Mouse (Mus musculus): Measurements from ENCODE around the gene Ecm1. TPM values are rescaled to one million over a fixed set of nuclear protein-coding genes. Genes with fewer than 3 reads are reported as not detected.
A peak's percentile ranks its signal among the peaks of the same experiment; 100 is the strongest.

The Ecm1 gene
- polyA plus RNA-seq, 1 experiment from 2014 or later = 15.3 TPM

GRCm38 (mm10) chr3:95687168-95687523, 52.2 kb downstream of the Ecm1 start:
- no peaks in the 10 kb centered on the region for H3K9me3 ChIP-seq (ENCODE audit: control insufficient read depth, low read length)
- peak; percentile 32; the same call in 1 of the 2 replicates for ATAC-seq
- H3K36me3 ChIP-seq (ENCODE audit: control insufficient read depth, insufficient read depth, low read length) = no peaks in the 10 kb centered on the region
- H3K4me1 ChIP-seq (ENCODE audit: control insufficient read depth, insufficient read depth, low read length) = peaks cover 27% of the 10 kb centered on the region
- peak overlapping the region; percentile 96 for H3K4me2 ChIP-seq (ENCODE audit: low read depth, low read length)
- peak overlapping the region; percentile 75 for H3K9ac ChIP-seq (ENCODE audit: low read depth, low read length)
- no peaks in the 10 kb centered on the region for H3K27me3 ChIP-seq (replicated peaks; ENCODE audit: control insufficient read depth, insufficient read depth, low read length)
- peak overlapping the region; percentile 85 for H3K27ac ChIP-seq (ENCODE audit: low read length)
- 34% methylated on average over 4 of the region's 4 CpGs for WGBS
- peak overlapping the region; percentile 52 for H3K4me3 ChIP-seq (ENCODE audit: low read length)

- H3K4me2 ChIP-seq (ENCODE audit: low read depth, low read length) = peak overlapping the region; percentile 96
- WGBS = 50% methylated on average over 9 of the region's 10 CpGs
- H3K4me3 ChIP-seq (ENCODE audit: low read length) = peak overlapping the region; percentile 52; the same call in 1 of the 2 replicates
- ATAC-seq = 0 out of 2 replicates have a peak, but pooled peaks have one; percentile 14
- peak overlapping the region; percentile 75 for H3K9ac ChIP-seq (ENCODE audit: low read depth, low read length)
- peaks cover 30% of the 10 kb centered on the region for H3K4me1 ChIP-seq (ENCODE audit: control insufficient read depth, insufficient read depth, low read length)
- H3K9me3 ChIP-seq (ENCODE audit: control insufficient read depth, low read length) = no peaks in the 10 kb centered on the region
- H3K27me3 ChIP-seq (replicated peaks; ENCODE audit: control insufficient read depth, insufficient read depth, low read length) = no peaks in the 10 kb centered on the region
- H3K27ac ChIP-seq (ENCODE audit: low read length) = peak overlapping the region; percentile 85
- H3K36me3 ChIP-seq (ENCODE audit: control insufficient read depth, insufficient read depth, low read length) = no peaks in the 10 kb centered on the region
These were observed 52.7 kb downstream of the Ecm1 start for GRCm38 (mm10) chr3:95686492-95687167.

- no peak overlapping the region for H3K27ac ChIP-seq (ENCODE audit: low read length)
- H3K4me2 ChIP-seq (ENCODE audit: low read depth, low read length) = no peak overlapping the region
- ATAC-seq = no peak
- peaks cover 36% of the 10 kb centered on the region for H3K4me1 ChIP-seq (ENCODE audit: control insufficient read depth, insufficient read depth, low read length)
- no peak overlapping the region for H3K9ac ChIP-seq (ENCODE audit: low read depth, low read length)
- H3K9me3 ChIP-seq (ENCODE audit: control insufficient read depth, low read length) = no peaks in the 10 kb centered on the region
- no peak overlapping the region for H3K4me3 ChIP-seq (ENCODE audit: low read length)
- no peaks in the 10 kb centered on the region for H3K36me3 ChIP-seq (ENCODE audit: control insufficient read depth, insufficient read depth, low read length)
- H3K27me3 ChIP-seq (replicated peaks; ENCODE audit: control insufficient read depth, insufficient read depth, low read length) = no peaks in the 10 kb centered on the region
- WGBS = 80% methylated on average over 2 of the region's 2 CpGs
These were observed 53.7 kb downstream of the Ecm1 start for GRCm38 (mm10) chr3:95685701-95686100.

- H3K4me3 ChIP-seq (ENCODE audit: low read length) = no peak overlapping the region
- H3K9me3 ChIP-seq (ENCODE audit: control insufficient read depth, low read length) = no peaks in the 10 kb centered on the region
- 69% methylated on average over 4 of the region's 4 CpGs for WGBS
- H3K4me2 ChIP-seq (ENCODE audit: low read depth, low read length) = no peak overlapping the region
- no peak overlapping the region for H3K27ac ChIP-seq (ENCODE audit: low read length)
- no peak for ATAC-seq
- peaks cover 36% of the 10 kb centered on the region for H3K4me1 ChIP-seq (ENCODE audit: control insufficient read depth, insufficient read depth, low read length)
- H3K9ac ChIP-seq (ENCODE audit: low read depth, low read length) = no peak overlapping the region
- no peaks in the 10 kb centered on the region for H3K36me3 ChIP-seq (ENCODE audit: control insufficient read depth, insufficient read depth, low read length)
- no peaks in the 10 kb centered on the region for H3K27me3 ChIP-seq (replicated peaks; ENCODE audit: control insufficient read depth, insufficient read depth, low read length)
These were observed 54.1 kb downstream of the Ecm1 start for GRCm38 (mm10) chr3:95685301-95685700.

- ATAC-seq = no peak
- 48% methylated on average over 5 of the region's 8 CpGs for WGBS
- no peaks in the 10 kb centered on the region for H3K36me3 ChIP-seq (ENCODE audit: control insufficient read depth, insufficient read depth, low read length)
- no peaks in the 10 kb centered on the region for H3K27me3 ChIP-seq (replicated peaks; ENCODE audit: control insufficient read depth, insufficient read depth, low read length)
- H3K4me2 ChIP-seq (ENCODE audit: low read depth, low read length) = no peak overlapping the region
- H3K4me1 ChIP-seq (ENCODE audit: control insufficient read depth, insufficient read depth, low read length) = peaks cover 31% of the 10 kb centered on the region
- no peaks in the 10 kb centered on the region for H3K9me3 ChIP-seq (ENCODE audit: control insufficient read depth, low read length)
- H3K27ac ChIP-seq (ENCODE audit: low read length) = no peak overlapping the region
- no peak overlapping the region for H3K9ac ChIP-seq (ENCODE audit: low read depth, low read length)
- H3K4me3 ChIP-seq (ENCODE audit: low read length) = no peak overlapping the region
These were observed 54.5 kb downstream of the Ecm1 start for GRCm38 (mm10) chr3:95684846-95685245.

Small RNAs within 50 kb of the gene (microRNA-seq; reads per million reads assigned to microRNA genes)
- not detected for gene Mir7014

Other genes with a start within 250 kb of the Ecm1 start
- gene Ctsk, start 240.3 kb downstream of the Ecm1 start, polyA plus RNA-seq (2015; fragmentation: Nextera tagmentation; extraction: Ambion mirVana) = 8.0 and 8.7 TPM in 2 replicates
- gene Ctss, start 212.8 kb downstream of the Ecm1 start, polyA plus RNA-seq (2015; fragmentation: Nextera tagmentation; extraction: Ambion mirVana) = 33.5 and 34.7 TPM in 2 replicates
- gene Hormad1, start 179.9 kb downstream of the Ecm1 start, polyA plus RNA-seq (2015; fragmentation: Nextera tagmentation; extraction: Ambion mirVana) = 0.10 TPM in 1 of 2 replicates, not detected in the other
- 42.6 and 44.3 TPM in 2 replicates for gene Golph3l, start 150.6 kb downstream of the Ecm1 start, polyA plus RNA-seq (2015; fragmentation: Nextera tagmentation; extraction: Ambion mirVana)
- gene Ensa, start 114.6 kb downstream of the Ecm1 start, polyA plus RNA-seq (2015; fragmentation: Nextera tagmentation; extraction: Ambion mirVana) = 67.3 and 69.9 TPM in 2 replicates
- 14.7 and 17.0 TPM in 2 replicates for gene Mcl1, start 80.8 kb downstream of the Ecm1 start, polyA plus RNA-seq (2015; fragmentation: Nextera tagmentation; extraction: Ambion mirVana)
- 2.5 and 3.2 TPM in 2 replicates for gene Adamtsl4, start 51.7 kb downstream of the Ecm1 start, polyA plus RNA-seq (2015; fragmentation: Nextera tagmentation; extraction: Ambion mirVana)
- 56.3 and 58.9 TPM in 2 replicates for gene Tars2, start 20.6 kb upstream of the Ecm1 start, polyA plus RNA-seq (2015; fragmentation: Nextera tagmentation; extraction: Ambion mirVana)
- 13.5 TPM in 2 replicates for gene Rprd2, start 79.3 kb upstream of the Ecm1 start, polyA plus RNA-seq (2015; fragmentation: Nextera tagmentation; extraction: Ambion mirVana)
- 39.2 and 42.0 TPM in 2 replicates for gene Prpf3, start 116.3 kb upstream of the Ecm1 start, polyA plus RNA-seq (2015; fragmentation: Nextera tagmentation; extraction: Ambion mirVana)
- gene Mrps21, start 131.9 kb upstream of the Ecm1 start, polyA plus RNA-seq (2015; fragmentation: Nextera tagmentation; extraction: Ambion mirVana) = 357 and 360 TPM in 2 replicates
- 6.4 and 7.6 TPM in 2 replicates for gene Ciart, start 142.7 kb upstream of the Ecm1 start, polyA plus RNA-seq (2015; fragmentation: Nextera tagmentation; extraction: Ambion mirVana)
- gene BC028528, start 152.4 kb upstream of the Ecm1 start, polyA plus RNA-seq (2015; fragmentation: Nextera tagmentation; extraction: Ambion mirVana) = 18.4 and 19.8 TPM in 2 replicates
- gene Aph1a, start 154.4 kb upstream of the Ecm1 start, polyA plus RNA-seq (2015; fragmentation: Nextera tagmentation; extraction: Ambion mirVana) = 47.7 and 55.6 TPM in 2 replicates
- 0.76 and 1.1 TPM in 2 replicates for gene Car14, start 165.1 kb upstream of the Ecm1 start, polyA plus RNA-seq (2015; fragmentation: Nextera tagmentation; extraction: Ambion mirVana)
- 140 and 150 TPM in 2 replicates for gene Anp32e, start 189.7 kb upstream of the Ecm1 start, polyA plus RNA-seq (2015; fragmentation: Nextera tagmentation; extraction: Ambion mirVana)